Mouse (Mus musculus): ENCODE measurements around the gene Kmo. TPM values are rescaled to one million over a fixed set of nuclear protein-coding genes. Genes with fewer than 3 reads are reported as not detected.

Kmo gene
- polyA plus RNA-seq, 1 experiment from 2014 or later, result not detected

DNA sequence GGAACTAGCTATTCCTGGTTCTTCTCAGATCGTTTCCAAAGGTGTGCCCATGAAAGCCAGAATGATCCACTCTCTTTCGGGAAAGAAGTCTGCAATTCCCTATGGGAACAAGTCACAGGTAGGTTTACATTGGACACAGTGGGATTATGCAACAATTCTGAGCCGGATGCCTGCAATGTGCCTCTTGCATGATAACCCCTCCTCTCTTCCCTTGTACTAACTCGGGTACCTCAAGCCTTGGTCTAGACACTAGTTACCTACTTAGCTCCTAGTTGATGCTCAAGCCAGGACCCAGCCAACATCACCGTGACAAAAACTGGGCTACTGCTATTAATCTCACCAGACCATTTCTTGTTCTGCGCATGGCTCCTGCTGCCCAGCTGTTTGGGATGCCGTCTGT lies 18.9 kb downstream of the Kmo start:
- Histone ChIP-seq H3K4me3 (no peak overlapping the region), H3K9ac (replicated peaks) (no peak overlapping the region), H3K4me1 (no peaks in the 10 kb centered on the region), H3K9me3 (no peaks in the 10 kb centered on the region), H3K36me3 (no peaks in the 10 kb centered on the region), H3K27me3 (no peaks in the 10 kb centered on the region), H3K27ac (replicated peaks) (no peak overlapping the region), H3K4me2 (replicated peaks) (no peak overlapping the region)
- 82% methylated on average over 7 of the region's 7 CpGs for WGBS
- ATAC-seq (replicated peaks), result no peak

DNA sequence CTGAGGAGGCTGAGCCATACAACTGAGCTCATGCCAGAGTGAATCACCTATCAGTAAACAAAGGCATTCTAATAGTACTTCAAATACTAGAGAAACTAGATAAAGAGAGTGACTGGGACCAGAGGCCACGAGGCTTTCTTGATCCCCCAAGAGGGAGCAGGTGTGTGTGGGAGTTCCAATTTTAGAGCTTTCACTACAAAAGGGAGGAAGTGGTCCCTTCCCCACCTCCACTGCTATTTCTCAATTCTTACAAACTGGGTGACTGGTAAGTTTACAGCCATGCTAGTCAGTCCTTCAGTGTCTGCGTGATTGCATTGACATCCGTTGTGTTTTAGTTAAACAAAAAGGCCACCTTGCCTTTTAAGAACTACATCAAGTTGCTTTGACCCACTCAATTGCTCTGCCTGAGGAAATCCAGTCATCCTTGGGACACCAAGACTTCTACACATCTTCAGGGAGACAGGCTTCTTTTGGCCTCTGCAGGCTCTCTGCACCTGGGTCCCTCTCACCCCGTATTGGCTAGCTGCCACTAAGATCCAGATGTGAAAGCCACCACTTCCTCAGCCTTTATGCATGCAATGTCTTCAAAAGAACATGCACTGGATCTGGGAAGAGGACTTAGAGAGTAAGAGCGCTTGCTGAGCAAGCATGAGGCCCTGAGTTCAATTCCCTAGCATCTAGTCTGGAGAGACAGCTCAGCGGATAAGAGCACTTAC lies 20.4 kb downstream of the Kmo start:
- Histone ChIP-seq H3K27ac (replicated peaks) (no peak overlapping the region), H3K27me3 (no peaks in the 10 kb centered on the region), H3K4me2 (replicated peaks) (no peak overlapping the region), H3K9ac (replicated peaks) (no peak overlapping the region), H3K4me3 (no peak overlapping the region), H3K4me1 (no peaks in the 10 kb centered on the region), H3K9me3 (no peaks in the 10 kb centered on the region), H3K36me3 (no peaks in the 10 kb centered on the region)
- ATAC-seq (replicated peaks), result no peak
- WGBS, result 86% methylated on average over 6 of the region's 6 CpGs

DNA sequence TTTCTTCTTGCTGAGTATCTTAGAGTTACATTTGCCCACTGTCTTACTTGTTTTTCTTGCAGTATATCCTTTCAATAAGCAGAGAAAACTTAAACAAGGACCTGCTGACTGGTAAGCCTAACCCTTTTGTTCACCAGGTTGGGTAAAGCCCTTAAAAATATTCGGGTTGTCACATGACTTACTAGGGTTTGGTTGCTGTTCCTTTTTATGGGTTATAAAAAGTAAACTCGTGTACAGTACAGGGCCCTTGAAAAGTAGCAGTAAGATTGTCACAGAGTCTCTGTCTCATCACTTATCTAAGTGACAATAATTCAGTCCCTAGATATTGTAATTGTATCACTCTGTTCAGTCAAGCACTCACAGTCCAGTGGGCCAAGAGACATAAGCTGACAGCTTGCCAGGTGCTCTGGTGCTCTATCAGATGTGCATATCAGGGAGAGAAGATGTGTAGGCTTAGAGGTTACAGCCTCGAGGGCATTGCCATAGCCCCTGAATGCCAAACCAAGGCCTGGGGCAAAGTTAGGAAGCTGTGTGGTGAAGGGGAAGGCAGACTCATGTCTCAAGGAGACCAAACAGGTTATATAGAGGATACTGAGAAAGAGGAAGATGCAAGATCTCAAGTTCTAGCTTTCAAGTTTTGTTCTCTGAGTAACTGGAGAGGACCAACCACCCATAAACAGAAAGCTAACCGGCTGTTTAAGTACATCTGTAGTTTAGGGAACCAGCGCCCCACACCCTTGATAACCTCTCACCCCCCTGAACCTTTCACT lies 23.5 kb downstream of the Kmo start:
- Histone ChIP-seq H3K27ac (replicated peaks) (no peak overlapping the region), H3K4me2 (replicated peaks) (no peak overlapping the region), H3K4me1 (no peaks in the 10 kb centered on the region), H3K27me3 (no peaks in the 10 kb centered on the region), H3K4me3 (no peak overlapping the region), H3K9ac (replicated peaks) (no peak overlapping the region), H3K9me3 (no peaks in the 10 kb centered on the region), H3K36me3 (no peaks in the 10 kb centered on the region)
- 77% methylated on average over 5 of the region's 5 CpGs for whole genome bisulfite sequencing
- no peak for ATAC-seq (replicated peaks)

DNA sequence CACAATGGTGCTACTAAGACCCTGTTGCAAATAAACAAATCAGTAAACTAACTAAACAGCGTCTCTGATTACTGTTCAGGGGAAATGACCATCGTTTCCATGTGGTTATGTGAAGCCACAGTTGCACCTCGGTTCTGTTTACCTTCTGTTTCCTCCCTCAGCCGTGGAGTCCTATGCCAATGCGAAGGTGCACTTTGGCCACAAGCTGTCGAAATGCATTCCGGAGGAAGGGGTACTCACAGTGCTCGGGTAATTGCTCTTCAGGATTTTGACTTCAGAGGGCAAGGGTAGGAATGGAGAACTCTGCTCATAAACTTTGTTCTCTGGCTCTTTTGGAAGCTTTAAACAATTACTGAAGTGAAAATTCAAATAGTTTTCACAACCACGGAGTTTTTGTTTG lies 26.8 kb downstream of the Kmo start:
- 85% methylated on average over 9 of the region's 9 CpGs for WGBS
- Histone ChIP-seq H3K27me3 (no peaks in the 10 kb centered on the region), H3K4me2 (replicated peaks) (no peak overlapping the region), H3K36me3 (no peaks in the 10 kb centered on the region), H3K4me3 (no peak overlapping the region), H3K4me1 (no peaks in the 10 kb centered on the region), H3K27ac (replicated peaks) (no peak overlapping the region), H3K9ac (replicated peaks) (no peak overlapping the region), H3K9me3 (no peaks in the 10 kb centered on the region)
- no peak for ATAC-seq (replicated peaks)

DNA sequence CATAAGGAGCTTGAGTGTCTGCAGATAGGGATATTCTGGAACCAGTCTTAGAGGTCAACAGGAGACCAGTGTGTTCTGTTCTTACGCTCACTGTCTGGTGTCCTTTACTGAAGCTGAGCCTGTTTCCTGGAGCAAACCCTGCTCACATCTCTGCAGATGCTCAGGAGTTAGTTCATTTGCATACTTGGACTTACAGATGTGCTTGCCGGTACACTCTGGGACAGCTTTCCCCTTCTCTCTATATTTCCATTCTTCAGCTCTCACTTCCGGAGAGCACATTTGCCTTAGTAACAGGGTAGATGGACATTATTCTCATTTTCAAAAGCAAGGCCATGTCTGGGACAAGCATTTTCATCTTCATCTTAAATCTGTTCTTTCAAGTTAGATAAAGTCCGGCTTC lies 28.4 kb downstream of the Kmo start:
- no peaks in the 10 kb centered on the region for H3K36me3 ChIP-seq

DNA sequence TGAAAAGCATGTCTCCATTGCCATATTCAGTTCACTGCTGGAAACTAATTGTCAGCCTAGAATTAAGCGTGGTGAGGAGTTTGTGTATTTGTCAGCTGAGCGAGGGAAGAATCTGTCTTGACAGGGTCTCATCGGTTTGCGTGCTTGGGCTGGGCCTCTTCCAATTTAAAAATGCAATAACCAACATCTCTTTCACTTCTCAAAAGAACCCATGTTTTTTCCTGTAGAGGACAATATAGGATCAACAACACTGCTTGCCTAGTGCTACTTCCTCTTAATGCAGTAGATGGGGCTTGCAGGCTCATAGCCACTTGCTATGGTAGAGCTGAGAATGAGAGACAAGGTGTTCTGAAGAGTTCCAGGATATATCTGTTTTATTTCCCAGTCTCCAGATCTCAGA lies 39.7 kb downstream of the Kmo start:
- Histone ChIP-seq H3K4me1 (no peaks in the 10 kb centered on the region), H3K9me3 (no peaks in the 10 kb centered on the region), H3K9ac (replicated peaks) (no peak overlapping the region), H3K4me3 (no peak overlapping the region), H3K36me3 (no peaks in the 10 kb centered on the region), H3K27ac (replicated peaks) (no peak overlapping the region), H3K4me2 (replicated peaks) (no peak overlapping the region), H3K27me3 (no peaks in the 10 kb centered on the region)
- no peak for ATAC-seq (replicated peaks)
- WGBS, result 94% methylated on average over 4 of the region's 4 CpGs

More for the DNA sequence above, 28.4 kb downstream of the Kmo start:
- H3K9me3 ChIP-seq, result no peaks in the 10 kb centered on the region
- H3K9ac ChIP-seq (replicated peaks), result no peak overlapping the region
- 95% methylated on average over 4 of the region's 4 CpGs for WGBS
- no peak overlapping the region for H3K4me2 ChIP-seq (replicated peaks)
- no peaks in the 10 kb centered on the region for H3K4me1 ChIP-seq
- H3K27ac ChIP-seq (replicated peaks), result no peak overlapping the region
- no peak overlapping the region for H3K4me3 ChIP-seq
- H3K27me3 ChIP-seq, result no peaks in the 10 kb centered on the region
- no peak for ATAC-seq (replicated peaks)

DNA sequence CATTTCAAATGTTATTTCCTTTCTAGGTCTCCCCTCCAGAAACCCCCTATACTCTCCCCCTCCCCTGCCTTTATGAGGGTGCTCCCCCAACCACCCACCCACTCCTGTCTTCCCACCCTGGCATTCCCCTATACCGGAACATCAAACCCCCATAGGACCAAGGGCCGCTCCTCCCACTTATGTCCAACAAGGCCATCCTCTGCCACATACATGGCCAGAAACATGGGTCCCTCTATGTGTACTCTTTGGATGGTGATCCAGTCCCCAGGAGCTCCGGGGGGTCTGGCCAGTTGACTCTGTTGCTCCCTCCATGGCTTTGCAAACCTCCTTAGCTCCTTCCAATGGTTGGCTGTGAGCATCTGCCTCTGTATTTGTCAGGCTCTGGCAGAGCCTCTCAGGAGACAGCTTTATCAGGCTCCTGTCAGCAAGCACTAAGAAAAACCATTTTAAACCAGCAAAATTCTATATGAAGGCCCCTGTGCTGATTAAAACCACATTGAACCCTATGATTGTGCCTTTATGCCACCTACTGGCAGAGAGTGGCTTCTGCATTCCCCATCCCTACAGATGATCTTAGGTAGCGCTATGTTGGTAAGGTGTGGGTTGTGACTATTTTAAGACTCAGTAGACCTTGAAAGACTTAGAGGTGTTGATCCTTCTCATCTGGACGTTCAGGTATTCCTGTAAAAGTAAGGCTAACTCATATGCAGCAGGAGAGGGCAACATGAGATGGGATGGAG lies 48.7 kb downstream of the Kmo start:
- H3K27ac ChIP-seq (replicated peaks), result no peak overlapping the region
- no peaks in the 10 kb centered on the region for H3K9me3 ChIP-seq
- no peaks in the 10 kb centered on the region for H3K4me1 ChIP-seq
- no peaks in the 10 kb centered on the region for H3K27me3 ChIP-seq
- no peak overlapping the region for H3K4me3 ChIP-seq
- H3K36me3 ChIP-seq, result no peaks in the 10 kb centered on the region
- ATAC-seq (replicated peaks), result peak; percentile 71
- no peak overlapping the region for H3K9ac ChIP-seq (replicated peaks)
- 87% methylated on average over 5 of the region's 5 CpGs for WGBS
- H3K4me2 ChIP-seq (replicated peaks), result no peak overlapping the region

DNA sequence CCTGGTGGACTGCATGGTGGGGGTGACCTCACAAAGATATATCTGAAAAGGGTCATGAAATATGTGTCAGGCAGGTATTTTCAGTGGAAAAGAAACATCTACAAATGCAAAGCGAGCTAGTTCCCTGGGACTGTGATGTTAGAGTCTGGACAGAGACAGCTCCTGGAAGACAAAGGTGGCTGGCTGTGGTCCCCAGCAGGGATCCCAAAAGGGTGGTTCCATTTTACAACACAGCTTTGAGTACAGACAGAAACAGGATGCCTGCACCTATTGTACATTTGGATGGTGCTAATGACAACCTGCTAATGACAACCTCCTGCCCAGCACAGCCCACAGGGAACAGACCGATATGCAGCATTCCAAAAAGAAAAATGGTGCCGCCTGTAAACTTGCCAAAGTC lies 49.3 kb downstream of the Kmo start:
- H3K27ac ChIP-seq (replicated peaks), result no peak overlapping the region
- no peaks in the 10 kb centered on the region for H3K4me1 ChIP-seq
- WGBS, result 85% methylated on average over 3 of the region's 3 CpGs
- no peak overlapping the region for H3K9ac ChIP-seq (replicated peaks)
- no peak overlapping the region for H3K4me2 ChIP-seq (replicated peaks)
- no peak overlapping the region for H3K4me3 ChIP-seq
- no peaks in the 10 kb centered on the region for H3K9me3 ChIP-seq
- no peaks in the 10 kb centered on the region for H3K36me3 ChIP-seq
- ATAC-seq (replicated peaks), result no peak
- no peaks in the 10 kb centered on the region for H3K27me3 ChIP-seq

DNA sequence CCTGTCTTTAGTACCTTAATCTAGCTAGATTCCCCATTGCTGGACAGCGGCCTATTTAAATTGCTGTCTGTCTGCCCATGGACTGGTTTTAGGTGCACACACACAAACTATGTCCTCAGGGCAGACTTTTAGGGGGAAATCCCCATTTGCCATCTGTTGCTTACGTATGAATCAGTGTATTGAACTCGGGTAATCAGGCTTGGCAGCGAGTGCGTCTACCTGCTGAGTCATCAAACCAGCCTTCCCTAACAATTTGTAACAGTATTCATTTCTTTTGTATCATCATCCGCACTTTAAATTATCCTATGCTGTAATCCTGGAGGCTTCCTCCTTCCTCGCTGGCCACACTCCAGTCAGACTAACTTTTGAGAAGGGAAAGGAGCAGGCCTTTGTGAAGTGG lies 49.9 kb downstream of the Kmo start:
- no peaks in the 10 kb centered on the region for H3K4me1 ChIP-seq
- H3K4me2 ChIP-seq (replicated peaks), result no peak overlapping the region
- no peak overlapping the region for H3K4me3 ChIP-seq
- no peaks in the 10 kb centered on the region for H3K27me3 ChIP-seq
- no peaks in the 10 kb centered on the region for H3K36me3 ChIP-seq
- no peak overlapping the region for H3K9ac ChIP-seq (replicated peaks)
- 50% methylated on average over 7 of the region's 7 CpGs for WGBS
- H3K9me3 ChIP-seq, result no peaks in the 10 kb centered on the region
- ATAC-seq (replicated peaks), result no peak
- H3K27ac ChIP-seq (replicated peaks), result no peak overlapping the region

DNA sequence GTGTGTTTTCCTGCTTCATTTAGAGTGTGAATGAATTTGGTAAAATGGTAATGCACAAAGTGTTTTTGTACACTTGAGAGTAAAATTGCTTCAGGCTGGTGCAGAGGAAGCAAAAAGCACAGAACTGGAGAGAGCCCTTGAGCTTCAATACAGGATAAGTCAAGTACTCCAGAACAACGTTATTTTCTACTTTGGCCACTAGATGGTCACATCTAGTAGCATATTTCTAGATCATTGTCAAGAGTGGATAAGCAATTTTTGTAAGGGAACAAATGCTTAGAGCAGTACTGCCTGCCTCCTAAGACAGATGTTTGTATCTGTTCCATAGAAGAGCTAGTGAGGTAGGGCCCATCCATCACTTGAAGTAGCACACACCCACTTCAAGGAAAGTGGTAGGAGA lies 51.4 kb downstream of the Kmo start:
- 41% methylated on average over 1 of the region's 1 CpGs for WGBS
- Histone ChIP-seq H3K4me1 (no peaks in the 10 kb centered on the region), H3K36me3 (no peaks in the 10 kb centered on the region)

DNA sequence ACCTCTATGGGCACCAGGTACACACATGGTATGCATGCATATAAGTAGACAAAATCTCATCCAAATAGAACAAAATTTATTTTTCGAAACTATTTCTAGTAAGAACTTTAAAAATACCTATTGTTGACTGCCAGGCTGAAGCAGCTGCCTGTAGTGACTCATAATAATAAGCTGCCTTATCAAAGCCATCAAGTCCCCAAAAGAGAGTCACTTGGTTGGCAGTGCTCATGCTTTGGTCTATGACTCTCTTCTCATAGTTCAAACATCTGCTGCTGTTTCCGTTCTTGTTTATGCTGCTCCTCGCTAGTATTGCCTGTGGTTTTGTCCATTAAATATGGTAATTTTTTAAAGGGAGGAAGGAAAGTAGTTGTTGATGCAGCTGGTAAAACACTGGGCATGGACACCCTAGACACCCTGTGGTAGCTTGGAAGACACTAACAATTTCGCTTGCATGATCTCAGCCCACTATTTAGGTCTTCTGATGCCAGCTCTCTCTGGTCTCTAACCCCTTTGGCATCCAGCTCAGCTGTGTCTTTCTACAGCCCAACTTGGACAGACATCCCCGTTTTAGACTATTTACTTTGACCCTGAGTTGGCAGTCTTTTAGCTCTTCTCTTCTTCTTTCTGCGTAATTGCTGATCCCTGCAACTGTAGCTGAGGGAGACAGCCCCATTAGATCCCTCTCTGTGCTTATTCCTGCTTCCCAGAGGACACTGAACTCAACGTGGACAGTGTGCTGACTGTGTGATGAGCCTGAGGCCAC lies 53.6 kb downstream of the Kmo start:
- Histone ChIP-seq H3K27ac (replicated peaks) (no peak overlapping the region), H3K27me3 (no peaks in the 10 kb centered on the region), H3K4me2 (replicated peaks) (no peak overlapping the region), H3K36me3 (no peaks in the 10 kb centered on the region), H3K9me3 (no peaks in the 10 kb centered on the region), H3K4me1 (no peaks in the 10 kb centered on the region), H3K9ac (replicated peaks) (no peak overlapping the region), H3K4me3 (no peak overlapping the region)
- 80% methylated on average over 7 of the region's 7 CpGs for WGBS
- no peak for ATAC-seq (replicated peaks)

More for the DNA sequence above, 51.4 kb downstream of the Kmo start:
- Histone ChIP-seq H3K4me3 (no peak overlapping the region), H3K9ac (replicated peaks) (no peak overlapping the region), H3K9me3 (no peaks in the 10 kb centered on the region), H3K27me3 (no peaks in the 10 kb centered on the region), H3K4me2 (replicated peaks) (no peak overlapping the region), H3K27ac (replicated peaks) (no peak overlapping the region)
- no peak for ATAC-seq (replicated peaks)

DNA sequence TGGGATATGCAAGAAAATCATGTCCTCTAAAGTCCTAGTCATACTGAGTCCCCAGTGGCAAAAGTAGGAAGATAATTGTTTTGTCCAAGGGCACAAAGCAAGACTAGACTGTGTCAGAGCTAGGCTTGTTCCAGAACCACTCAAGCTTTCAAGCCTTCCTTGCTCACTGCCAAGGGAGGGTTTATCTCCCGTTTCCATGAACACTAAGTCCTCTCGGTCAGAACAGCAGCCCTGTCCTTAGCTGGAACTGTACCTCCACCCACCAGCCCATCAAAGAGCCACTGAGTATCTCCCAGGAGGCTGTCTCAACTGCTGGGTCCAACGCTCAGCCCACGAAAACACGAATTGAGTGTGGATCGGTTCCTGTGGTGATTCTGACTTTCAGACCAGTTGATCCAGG lies 54.9 kb downstream of the Kmo start:
- no peaks in the 10 kb centered on the region for H3K4me1 ChIP-seq
- WGBS, result 86% methylated on average over 6 of the region's 6 CpGs
- no peaks in the 10 kb centered on the region for H3K9me3 ChIP-seq
- H3K4me3 ChIP-seq, result no peak overlapping the region
- no peaks in the 10 kb centered on the region for H3K36me3 ChIP-seq
- ATAC-seq (replicated peaks), result no peak
- H3K27ac ChIP-seq (replicated peaks), result no peak overlapping the region
- H3K9ac ChIP-seq (replicated peaks), result no peak overlapping the region
- H3K4me2 ChIP-seq (replicated peaks), result no peak overlapping the region
- H3K27me3 ChIP-seq, result no peaks in the 10 kb centered on the region
